ENCODE assay signal across 10 mouse cellular contexts in genomic region chr19:44332833-44333623, GRCm38 (mm10). TPM values are rescaled to one million over a fixed set of nuclear protein-coding genes. Genes with fewer than 3 reads are reported as not detected.
DNase-seq lines count a peak whose midpoint lies in the region; ATAC-seq lines count a peak whose summit lies in the region.
"Had no signal": no experiment of that assay in that cellular context is flagged by ENCODE, and none has a peak within 500 bp of the region (broad histone marks: within the 10 kb centered on the region; RNA-seq: fewer than 3 reads in every experiment).

TSS of gene Scd4 (plus strand) at chr19:44333092.

- no peak within 1 kb of the TSS for H3K27ac ChIP-seq in kidney, embryonic 16.5 days (ENCODE audit: low read length)
- no peak within 1 kb of the TSS for H3K27ac ChIP-seq in limb, embryonic 10.5 days
- H3K27ac ChIP-seq: neural tube, embryonic 12.5 days had no signal

- no peak within 1 kb of the TSS for H3K4me3 ChIP-seq in kidney, embryonic 16.5 days (ENCODE audit: low read length)
- no peak within 1 kb of the TSS for H3K4me3 ChIP-seq in limb, embryonic 10.5 days
- H3K4me3 ChIP-seq: neural tube, embryonic 12.5 days had no signal

- H3K36me3 ChIP-seq in kidney, embryonic 16.5 days (ENCODE audit: insufficient read depth, low read length), result no peaks in the 10 kb centered on the region
- H3K36me3 ChIP-seq in limb, embryonic 10.5 days, result no peaks in the 10 kb centered on the region
- H3K36me3 ChIP-seq: neural tube, embryonic 12.5 days had no signal

- DNase-seq in left cerebral cortex, adult 18-20 months (ENCODE audit: low spot score in 2 of 2), result peak; percentile 67 to 74
- DNase-seq in left cerebral cortex, adult 11 months (ENCODE audit: low spot score), result no peak
- DNase-seq in cerebellum, postnatal 36 days, result peak; percentile 78 to 80
- peak; percentile 35 for DNase-seq in right cerebral cortex, postnatal 4 days
- DNase-seq in limb, embryonic 10.5 days (ENCODE audit: low spot score), result no peak
- no peak for DNase-seq in gastrocnemius, adult 8-10 months (ENCODE audit: low spot score in 2 of 2)

- H3K4me1 ChIP-seq in kidney, embryonic 16.5 days (ENCODE audit: insufficient read depth, low read length), result 0 out of 2 replicates have a peak, but pooled peaks cover 3% of the 10 kb centered on the region
- H3K4me1 ChIP-seq in limb, embryonic 10.5 days, result peaks cover 6% of the 10 kb centered on the region; the same call in 1 of the 2 replicates
- H3K4me1 ChIP-seq: neural tube, embryonic 12.5 days had no signal

- H3K9ac ChIP-seq in kidney, embryonic 16.5 days (replicated peaks; ENCODE audit: low read length), result 0 out of 2 replicates have a peak within 1 kb of the TSS, but pooled peaks have one; percentile 2
- H3K9ac ChIP-seq: neural tube, embryonic 12.5 days had no signal

- H3K27me3 ChIP-seq in kidney, embryonic 16.5 days (ENCODE audit: insufficient read depth, low read length), result no peaks in the 10 kb centered on the region
- no peaks in the 10 kb centered on the region for H3K27me3 ChIP-seq in limb, embryonic 10.5 days (ENCODE audit: low read depth, poor library complexity, severe bottlenecking)
- H3K27me3 ChIP-seq: neural tube, embryonic 12.5 days had no signal

- no peaks in the 10 kb centered on the region for H3K9me3 ChIP-seq in kidney, embryonic 16.5 days (ENCODE audit: low read length)
- no peaks in the 10 kb centered on the region for H3K9me3 ChIP-seq in limb, embryonic 10.5 days (replicated peaks)
- H3K9me3 ChIP-seq: neural tube, embryonic 12.5 days had no signal

- H3K4me2 ChIP-seq in kidney, embryonic 16.5 days (replicated peaks; ENCODE audit: low read depth, low read length), result no peak within 1 kb of the TSS
- H3K4me2 ChIP-seq: neural tube, embryonic 12.5 days had no signal

- 81% methylated on average over 10 of the region's 10 CpGs for WGBS in kidney, embryonic 16.5 days
- WGBS in limb, embryonic 10.5 days, result 88% methylated on average over 10 of the region's 10 CpGs

- ATAC-seq in kidney, embryonic 16.5 days (ENCODE audit: low FRiP score, low TSS enrichment), result peak; percentile 86
- no peak for ATAC-seq in erythroblast, adult 5-6 weeks (replicated peaks; ENCODE audit: low FRiP score, poor library complexity, severe bottlenecking)

RNA-seq across cellular contexts. Expression of gene Scd4, which starts in this region (rescaled TPM):
- 1 to 10 TPM; 2.2 to 2.7 TPM for total RNA-seq in left cerebral cortex, adult 18-20 months (2021)
- 0.12 and 0.17 TPM in 2 replicates for polyA plus RNA-seq in kidney, embryonic 16.5 days (2015; fragmentation: Nextera tagmentation; extraction: Ambion mirVana)
- 0.38 TPM in 1 of 2 replicates, not detected in the other for total RNA-seq in erythroblast, adult 5-6 weeks (2015; ENCODE audit: low replicate concordance)
- not detected in 2 replicates for total RNA-seq in erythroblast, adult 5-6 weeks (2017; ENCODE audit: low replicate concordance)
- polyA plus RNA-seq in limb, embryonic 10.5 days (2016; fragmentation: Nextera tagmentation; extraction: Ambion mirVana), result 0.08 and 0.11 TPM in 2 replicates
- total RNA-seq in gastrocnemius, adult 8-10 months (2022), result under 1 TPM in 1 of 4 experiments, not detected in 3; 0.13 TPM
- polyA plus RNA-seq: limb, embryonic 11.5 days had no signal

Comparison
In these comparisons a context has a peak if more than half of its experiments do, and no peak if none do; other contexts are left out.
1. DNase-seq: peak in left cerebral cortex, adult 18-20 months (2 of 2), cerebellum, postnatal 36 days (2 of 2) and right cerebral cortex, postnatal 4 days (single experiment); none in left cerebral cortex, adult 11 months (single experiment), limb, embryonic 10.5 days (single experiment) and gastrocnemius, adult 8-10 months (0 of 2).
2. Peak in ATAC-seq and H3K9ac ChIP-seq in kidney, embryonic 16.5 days; RNA of the gene not detected or under 1 TPM.